Mouse (Mus musculus): Measurements from ENCODE around the gene Gm45717.

- TF ChIP-seq EP300 (IDR thresholded peaks at IDR 0.05; ENCODE audit: insufficient read depth, low read depth, low read length) (no peak), CTCF (IDR thresholded peaks at IDR 0.05) (no peak)
Measured at GRCm38 (mm10) chr7:140902036-140902875, 53.5 kb downstream of the Gm45717 start.
